Mouse (Mus musculus): ENCODE results near the gene Serping1. TPM values are rescaled to one million over a fixed set of nuclear protein-coding genes. Genes with fewer than 3 reads are reported as not detected.
"Not testable (repeated sequence)": the region's sequence is repeated elsewhere in the genome, so short reads cannot be mapped to it uniquely, and the experiment has no call there.

Serping1 gene
- 32.6 and 33.1 TPM in 2 replicates for polyA plus RNA-seq (2015; fragmentation: Nextera tagmentation; extraction: Ambion mirVana)

DNA sequence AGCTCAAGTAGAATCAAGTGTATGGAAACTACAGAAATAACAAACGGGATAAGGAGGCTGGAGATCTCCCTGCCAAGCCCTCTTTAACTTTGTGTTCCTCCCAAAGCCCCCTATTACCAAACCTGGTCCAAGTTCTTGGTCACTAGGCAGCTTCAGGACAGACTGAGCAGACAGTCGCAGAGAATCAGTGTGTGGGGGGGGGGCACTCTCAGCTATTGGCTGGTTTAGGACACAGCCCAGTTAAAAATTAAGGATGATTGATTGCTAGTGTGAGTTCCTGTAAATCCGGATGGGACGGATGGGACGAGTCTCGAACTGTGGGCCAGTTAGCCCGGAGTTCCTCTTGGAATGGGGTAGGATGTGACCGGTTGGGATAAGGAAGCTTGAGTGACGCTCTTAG lies at the start of gene Serping1:
TSS of gene Serping1 (minus strand) at position 204 of the 400 bp plus-strand sequence.
- peak; percentile 51 for ATAC-seq
- WGBS = 67% methylated on average over 9 of the region's 9 CpGs
- peak within 1 kb of the TSS; percentile 70 for H3K27ac ChIP-seq

DNA sequence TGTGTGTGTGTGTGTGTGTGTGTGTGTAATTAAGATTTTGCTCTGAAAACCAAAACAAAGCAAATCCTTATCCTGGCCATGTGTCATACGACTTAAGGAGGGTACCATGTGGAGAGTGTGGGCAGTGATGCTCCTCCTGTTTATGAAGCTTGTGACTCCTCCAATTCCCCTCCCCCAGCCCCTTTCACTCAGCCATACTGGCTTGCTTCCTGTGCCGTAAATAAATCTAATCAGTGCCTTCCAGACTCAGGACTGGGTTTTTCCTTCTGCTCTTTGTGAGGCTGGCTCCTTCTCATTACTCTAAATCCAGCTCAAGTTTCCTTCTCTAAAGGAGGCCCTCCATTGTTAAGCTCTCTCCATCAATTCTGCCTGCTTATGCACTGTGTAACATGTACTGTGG lies 48.0 kb upstream of the Serping1 start:
- no peaks in the 10 kb centered on the region for H3K9me3 ChIP-seq
- H3K4me2 ChIP-seq (replicated peaks) = no peak overlapping the region
- H3K36me3 ChIP-seq = no peaks in the 10 kb centered on the region
- H3K27ac ChIP-seq = no peak overlapping the region
- peaks cover 13% of the 10 kb centered on the region for H3K4me1 ChIP-seq (replicated peaks)
- ATAC-seq = no peak
- WGBS = 55% methylated on average over 2 of the region's 2 CpGs
- H3K9ac ChIP-seq (replicated peaks) = no peak overlapping the region
- H3K27me3 ChIP-seq = peaks cover 21% of the 10 kb centered on the region
- no peak overlapping the region for H3K4me3 ChIP-seq (replicated peaks)

More for the DNA sequence above, at the start of gene Serping1:
- Histone ChIP-seq H3K4me3 (replicated peaks) (peak within 1 kb of the TSS; percentile 33), H3K36me3 (no peaks in the 10 kb centered on the region), H3K9me3 (no peaks in the 10 kb centered on the region), H3K9ac (replicated peaks) (peak within 1 kb of the TSS; percentile 48), H3K27me3 (no peaks in the 10 kb centered on the region), H3K4me1 (replicated peaks) (peaks cover 20% of the 10 kb centered on the region), H3K4me2 (replicated peaks) (peak within 1 kb of the TSS; percentile 53)

DNA sequence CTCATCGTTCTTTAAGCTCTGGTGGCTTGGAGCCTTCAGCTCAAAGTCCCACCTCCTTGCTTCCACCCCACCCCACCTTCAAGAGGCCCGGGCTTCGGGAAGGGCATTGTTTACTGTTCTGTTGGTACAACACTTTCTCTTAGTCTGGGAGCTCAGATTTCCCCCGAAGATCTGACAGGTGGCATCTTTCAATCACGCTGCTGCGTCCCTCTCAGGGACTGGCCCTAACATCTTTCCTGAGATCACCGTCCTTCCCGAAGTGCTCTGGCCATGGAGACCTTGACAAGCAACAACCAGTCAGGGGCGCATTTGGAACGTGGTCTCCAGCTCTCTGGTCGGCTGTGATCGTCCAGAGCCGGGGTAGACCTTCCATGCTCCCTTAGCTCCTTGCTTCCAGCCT lies 47.3 kb upstream of the Serping1 start, which contains the start of gene Smtnl1:
TSS of gene Smtnl1 (minus strand) at position 101 of the 400 bp plus-strand sequence.
- Histone ChIP-seq H3K4me2 (replicated peaks) (no peak within 1 kb of the TSS), H3K27me3 (peaks cover 21% of the 10 kb centered on the region), H3K9me3 (no peaks in the 10 kb centered on the region), H3K9ac (replicated peaks) (no peak within 1 kb of the TSS), H3K4me1 (replicated peaks) (peaks cover 6% of the 10 kb centered on the region), H3K27ac (no peak within 1 kb of the TSS), H3K4me3 (replicated peaks) (no peak within 1 kb of the TSS), H3K36me3 (no peaks in the 10 kb centered on the region)
- WGBS = 68% methylated on average over 13 of the region's 13 CpGs
- ATAC-seq = no peak

DNA sequence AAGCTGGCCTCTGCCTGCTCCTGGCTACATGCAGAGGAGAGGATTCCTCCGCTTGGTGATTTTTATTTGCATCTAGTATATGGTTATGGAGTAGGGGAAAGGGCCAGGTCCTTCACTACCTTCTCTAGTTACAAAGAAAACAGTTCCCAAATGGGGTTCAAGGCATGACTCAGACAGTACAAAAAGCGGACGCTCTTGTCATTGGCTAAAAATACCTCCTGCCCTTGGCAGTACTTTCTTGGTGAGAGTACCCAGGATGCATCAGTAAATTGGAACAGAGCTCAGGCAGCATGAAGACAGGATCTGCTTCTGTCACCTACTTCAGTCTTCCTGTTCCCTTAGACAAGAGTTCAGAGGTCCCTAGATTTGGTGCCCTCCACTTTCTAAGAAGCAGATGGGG lies 44.6 kb upstream of the Serping1 start:
- no peaks in the 10 kb centered on the region for H3K9me3 ChIP-seq
- H3K9ac ChIP-seq (replicated peaks) = no peak overlapping the region
- ATAC-seq = no peak
- H3K4me1 ChIP-seq (replicated peaks) = no peaks in the 10 kb centered on the region
- H3K27me3 ChIP-seq = peaks cover 17% of the 10 kb centered on the region
- H3K4me2 ChIP-seq (replicated peaks) = no peak overlapping the region
- H3K27ac ChIP-seq = no peak overlapping the region
- H3K36me3 ChIP-seq = no peaks in the 10 kb centered on the region
- 76% methylated on average over 3 of the region's 3 CpGs for WGBS
- H3K4me3 ChIP-seq (replicated peaks) = no peak overlapping the region

DNA sequence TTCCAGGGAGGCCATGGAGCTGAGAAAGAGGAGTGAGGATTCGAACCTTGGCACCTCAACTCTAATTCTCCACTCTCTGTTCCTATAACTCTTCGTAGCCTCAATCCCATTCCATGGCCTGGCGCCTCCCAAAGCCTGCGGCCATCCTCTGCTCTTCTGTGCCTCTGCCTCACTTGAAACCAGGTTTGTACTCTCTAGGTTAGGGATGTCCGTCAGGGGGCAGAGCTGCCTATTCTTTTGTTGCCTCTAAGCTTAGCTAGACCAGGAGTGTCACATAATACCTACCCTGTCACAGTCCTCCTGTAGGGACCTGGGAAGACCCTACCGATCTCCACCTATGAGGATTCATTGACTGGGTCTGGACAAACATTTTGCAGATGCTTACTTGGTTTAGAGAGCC lies 37.4 kb upstream of the Serping1 start:
- no peak for ATAC-seq
- 76% methylated on average over 6 of the region's 6 CpGs for WGBS
- H3K27me3 ChIP-seq = no peaks in the 10 kb centered on the region
- H3K4me2 ChIP-seq (replicated peaks) = no peak overlapping the region
- H3K4me1 ChIP-seq (replicated peaks) = 0 out of 2 replicates have a peak, but pooled peaks cover 4% of the 10 kb centered on the region
- no peak overlapping the region for H3K9ac ChIP-seq (replicated peaks)
- H3K27ac ChIP-seq = no peak overlapping the region
- no peaks in the 10 kb centered on the region for H3K9me3 ChIP-seq
- H3K36me3 ChIP-seq = no peaks in the 10 kb centered on the region
- H3K4me3 ChIP-seq (replicated peaks) = no peak overlapping the region

DNA sequence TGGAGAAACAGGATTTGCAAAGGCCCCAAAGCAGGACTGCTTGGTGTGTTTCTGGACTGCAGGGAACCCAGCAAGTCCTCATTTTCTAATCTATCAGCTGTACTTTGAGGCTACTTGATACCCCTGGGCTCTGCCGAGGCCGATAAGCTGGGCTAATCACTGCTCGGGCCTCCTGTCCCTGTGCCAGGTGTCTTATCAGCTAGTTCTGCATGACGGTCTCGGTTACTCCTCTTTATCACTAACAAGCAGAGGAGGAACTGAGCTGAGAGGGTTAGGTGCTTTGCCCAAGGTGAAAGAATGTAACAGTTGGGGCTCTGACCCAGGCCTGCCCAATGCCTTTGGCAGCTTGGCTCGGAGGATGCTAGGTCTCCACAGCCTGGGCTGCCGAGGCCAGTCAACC lies 36.6 kb upstream of the Serping1 start:
- Histone ChIP-seq H3K4me1 (replicated peaks) (0 out of 2 replicates have a peak, but pooled peaks cover 4% of the 10 kb centered on the region), H3K27me3 (no peaks in the 10 kb centered on the region), H3K9me3 (no peaks in the 10 kb centered on the region), H3K4me2 (replicated peaks) (no peak overlapping the region), H3K27ac (no peak overlapping the region), H3K4me3 (replicated peaks) (no peak overlapping the region), H3K9ac (replicated peaks) (no peak overlapping the region), H3K36me3 (no peaks in the 10 kb centered on the region)
- ATAC-seq = no peak
- 92% methylated on average over 7 of the region's 7 CpGs for whole genome bisulfite sequencing

DNA sequence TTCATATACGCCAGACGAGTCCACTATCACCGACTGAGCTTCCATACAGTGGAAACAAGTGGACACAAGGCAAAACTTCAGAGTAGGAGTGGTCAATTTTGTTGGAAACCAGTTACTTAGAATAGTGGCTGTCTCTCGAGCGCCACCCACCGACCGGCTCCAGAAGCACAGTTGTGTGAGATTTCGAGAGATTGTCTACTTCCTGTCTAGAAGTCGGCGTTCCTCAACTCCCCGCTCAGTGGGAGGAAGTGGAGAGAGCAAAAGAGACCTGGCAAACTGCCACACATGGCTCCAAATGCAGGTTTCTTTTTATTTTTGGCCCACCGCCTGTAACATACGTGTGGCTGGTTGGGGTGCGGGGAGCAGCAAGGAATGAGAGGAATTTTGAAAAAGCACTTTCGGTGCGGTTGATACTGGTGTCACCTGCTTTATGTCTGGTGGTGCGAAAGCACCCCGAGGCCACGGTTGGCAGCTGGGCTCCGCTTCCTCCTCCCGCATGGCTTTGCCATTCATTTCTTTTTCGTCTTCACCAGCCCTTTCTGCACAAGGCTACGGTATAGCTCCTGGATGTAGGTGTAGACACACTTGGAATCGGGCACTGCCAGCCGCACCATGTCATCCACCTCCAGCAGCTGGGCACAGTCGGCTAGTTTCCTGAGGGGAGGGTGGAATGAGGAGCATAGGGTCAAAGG lies 35.8 kb upstream of the Serping1 start:
- H3K9me3 ChIP-seq = no peaks in the 10 kb centered on the region
- peak overlapping the region; percentile 43 for H3K4me2 ChIP-seq (replicated peaks)
- H3K4me3 ChIP-seq (replicated peaks) = peak overlapping the region; percentile 2; the same call in 1 of the 2 replicates
- peak; percentile 61 for ATAC-seq
- H3K36me3 ChIP-seq = no peaks in the 10 kb centered on the region
- WGBS = 44% methylated on average over 26 of the region's 26 CpGs
- H3K27ac ChIP-seq = no peak overlapping the region
- H3K9ac ChIP-seq (replicated peaks) = no peak overlapping the region; the same call in 1 of the 2 replicates
- H3K27me3 ChIP-seq = no peaks in the 10 kb centered on the region
- 0 out of 2 replicates have a peak, but pooled peaks cover 4% of the 10 kb centered on the region for H3K4me1 ChIP-seq (replicated peaks)

DNA sequence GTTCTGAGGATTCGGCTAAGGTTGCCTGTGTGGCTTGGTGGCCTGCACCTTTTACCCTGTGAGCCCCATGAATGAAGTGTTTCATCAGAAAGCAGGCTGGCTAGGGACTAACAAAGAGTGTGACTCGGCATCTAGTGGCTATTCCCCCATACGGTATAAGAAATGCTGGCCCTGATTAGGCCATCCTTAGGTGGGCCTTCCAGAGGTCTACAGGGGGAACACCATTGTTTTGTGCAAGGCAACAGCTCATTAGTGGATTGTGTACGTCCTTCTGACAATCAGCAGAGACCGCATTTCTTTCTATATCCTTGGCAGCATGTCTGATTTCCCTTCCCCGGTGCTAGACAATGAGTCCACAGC lies 35.3 kb upstream of the Serping1 start:
- H3K27me3 ChIP-seq = no peaks in the 10 kb centered on the region
- no peak overlapping the region for H3K9ac ChIP-seq (replicated peaks)
- no peak overlapping the region for H3K4me3 ChIP-seq (replicated peaks)
- no peaks in the 10 kb centered on the region for H3K9me3 ChIP-seq
- H3K4me1 ChIP-seq (replicated peaks) = 0 out of 2 replicates have a peak, but pooled peaks cover 4% of the 10 kb centered on the region
- H3K27ac ChIP-seq = no peak overlapping the region
- ATAC-seq = peak; percentile 21; the same call in 1 of the 2 replicates
- no peaks in the 10 kb centered on the region for H3K36me3 ChIP-seq
- 0 out of 2 replicates have a peak overlapping the region, but pooled peaks have one; percentile 43 for H3K4me2 ChIP-seq (replicated peaks)
- 77% methylated on average over 6 of the region's 6 CpGs for WGBS

DNA sequence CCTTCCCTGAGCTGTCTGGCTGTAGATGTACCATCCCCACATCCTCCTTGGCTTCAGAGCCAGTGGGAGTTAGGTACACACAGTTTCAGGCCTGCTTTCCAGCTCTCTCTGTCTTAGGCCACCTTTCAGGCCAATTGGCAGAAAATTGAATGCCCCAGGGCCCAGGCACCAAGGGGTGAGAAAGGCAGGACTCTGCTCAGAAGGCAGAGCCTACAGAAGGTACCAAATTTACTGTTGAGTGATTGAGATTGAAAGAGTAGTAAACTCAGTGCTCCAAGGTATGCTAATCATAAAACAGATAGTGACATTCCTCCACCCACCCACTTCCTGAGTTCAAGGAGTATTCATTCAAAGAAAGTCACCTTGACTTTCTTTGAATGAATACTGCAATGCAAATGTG lies 34.1 kb upstream of the Serping1 start:
- no peaks in the 10 kb centered on the region for H3K36me3 ChIP-seq
- no peak overlapping the region for H3K4me2 ChIP-seq (replicated peaks)
- no peak overlapping the region for H3K4me3 ChIP-seq (replicated peaks)
- no peaks in the 10 kb centered on the region for H3K27me3 ChIP-seq
- H3K9ac ChIP-seq (replicated peaks) = no peak overlapping the region
- H3K9me3 ChIP-seq = no peaks in the 10 kb centered on the region
- 0 out of 2 replicates have a peak, but pooled peaks cover 4% of the 10 kb centered on the region for H3K4me1 ChIP-seq (replicated peaks)
- no peak for ATAC-seq
- no peak overlapping the region for H3K27ac ChIP-seq

DNA sequence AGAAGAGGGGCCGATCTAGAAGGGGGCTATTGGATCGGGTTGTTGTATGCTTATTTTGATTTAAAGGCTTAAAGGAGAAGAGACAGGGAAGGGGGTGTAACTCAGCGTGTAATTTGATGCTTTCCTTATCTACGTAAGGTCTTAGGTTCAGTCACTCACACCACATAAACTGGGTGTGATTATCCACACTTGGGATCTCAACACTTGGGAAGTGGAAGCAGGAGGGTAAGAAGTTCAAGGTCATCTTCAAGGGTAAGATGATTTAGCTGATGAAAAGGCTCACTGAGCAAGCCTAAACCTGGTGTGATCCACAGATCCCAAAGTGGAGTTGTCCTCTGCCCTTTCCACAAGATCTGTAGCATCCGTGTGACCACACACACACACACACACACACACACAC lies 31.3 kb upstream of the Serping1 start:
- no peaks in the 10 kb centered on the region for H3K9me3 ChIP-seq
- H3K4me1 ChIP-seq (replicated peaks) = 0 out of 2 replicates have a peak, but pooled peaks cover 4% of the 10 kb centered on the region
- H3K9ac ChIP-seq (replicated peaks) = no peak overlapping the region
- no peaks in the 10 kb centered on the region for H3K36me3 ChIP-seq
- 79% methylated on average over 5 of the region's 5 CpGs for WGBS
- no peak for ATAC-seq
- no peak overlapping the region for H3K4me2 ChIP-seq (replicated peaks)
- H3K4me3 ChIP-seq (replicated peaks) = no peak overlapping the region
- H3K27me3 ChIP-seq = no peaks in the 10 kb centered on the region
- H3K27ac ChIP-seq = no peak overlapping the region

DNA sequence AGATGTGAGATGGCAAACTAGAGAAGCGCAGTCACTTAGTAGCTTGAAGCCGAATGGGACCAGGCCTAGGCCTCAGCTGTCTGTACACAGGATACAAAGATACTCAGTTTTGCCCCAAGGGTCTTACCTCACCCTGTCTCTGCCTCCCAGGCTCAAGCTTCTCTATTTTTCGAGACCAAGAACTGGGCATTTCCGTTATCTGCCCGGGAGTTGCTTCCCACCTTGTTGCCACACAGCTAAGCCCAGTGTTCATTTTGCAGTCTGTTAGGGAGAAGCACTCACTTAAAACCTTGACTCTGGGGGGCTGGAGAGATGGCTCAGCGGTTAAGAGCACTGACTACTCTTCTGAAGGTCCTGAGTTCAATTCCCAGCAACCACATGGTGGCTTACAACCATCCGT lies 28.7 kb upstream of the Serping1 start:
- 90% methylated on average over 7 of the region's 7 CpGs for WGBS
- no peak overlapping the region for H3K27ac ChIP-seq
- H3K36me3 ChIP-seq = no peaks in the 10 kb centered on the region
- no peak overlapping the region for H3K4me2 ChIP-seq (replicated peaks)
- no peak overlapping the region for H3K9ac ChIP-seq (replicated peaks)
- no peaks in the 10 kb centered on the region for H3K27me3 ChIP-seq
- ATAC-seq = no peak
- no peak overlapping the region for H3K4me3 ChIP-seq (replicated peaks)
- no peaks in the 10 kb centered on the region for H3K9me3 ChIP-seq
- peaks cover 4% of the 10 kb centered on the region for H3K4me1 ChIP-seq (replicated peaks)

DNA sequence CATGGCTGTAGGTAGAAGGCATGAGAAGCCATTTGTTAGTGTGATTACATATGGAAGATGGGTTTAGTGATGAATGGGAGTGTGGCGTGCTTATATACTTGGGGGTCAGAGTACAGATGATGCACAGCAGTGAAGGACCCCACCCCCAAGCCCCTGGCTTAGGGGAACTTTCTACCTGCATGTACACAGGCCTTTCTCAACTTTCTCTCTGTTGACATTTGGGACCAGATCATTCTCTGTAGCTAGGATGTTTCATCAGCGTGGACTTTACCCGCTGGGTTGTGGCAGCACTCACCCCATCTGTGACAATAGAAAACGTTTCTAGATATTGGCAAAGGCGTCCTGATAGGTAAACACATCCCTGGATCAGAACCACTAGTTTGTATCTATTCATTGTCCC lies 26.0 kb upstream of the Serping1 start:
- ATAC-seq; H3K9ac ChIP-seq (replicated peaks); H3K4me2 ChIP-seq (replicated peaks); H3K27me3 ChIP-seq; H3K4me1 ChIP-seq (replicated peaks); H3K27ac ChIP-seq; H3K4me3 ChIP-seq (replicated peaks); H3K9me3 ChIP-seq; H3K36me3 ChIP-seq: not testable (repeated sequence)
- WGBS = 82% methylated on average over 5 of the region's 5 CpGs

DNA sequence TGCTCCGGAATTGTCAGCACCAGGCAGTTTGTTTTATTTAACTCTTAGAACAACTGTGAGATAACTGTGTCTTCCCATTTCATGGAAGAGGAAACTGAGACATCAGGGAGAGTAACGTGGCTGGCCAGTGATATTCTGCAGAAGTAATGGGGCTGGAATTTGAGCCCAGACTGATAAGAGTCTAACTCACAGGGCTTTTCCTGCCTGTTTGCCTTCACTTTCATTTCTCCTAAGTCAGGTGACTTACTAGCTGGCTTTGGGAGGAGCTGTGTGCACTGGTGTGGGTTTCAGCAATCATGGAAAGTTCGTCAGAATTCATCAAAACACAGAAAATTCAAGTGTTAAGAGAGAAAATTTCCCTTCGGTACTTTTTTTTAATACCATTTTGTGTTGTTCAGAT lies 25.1 kb upstream of the Serping1 start:
- Histone ChIP-seq H3K4me3 (replicated peaks) (no peak overlapping the region), H3K9me3 (no peaks in the 10 kb centered on the region), H3K4me1 (replicated peaks) (peaks cover 4% of the 10 kb centered on the region), H3K4me2 (replicated peaks) (no peak overlapping the region), H3K9ac (replicated peaks) (no peak overlapping the region), H3K27ac (no peak overlapping the region), H3K27me3 (no peaks in the 10 kb centered on the region), H3K36me3 (no peaks in the 10 kb centered on the region)
- no peak for ATAC-seq
- 84% methylated on average over 4 of the region's 4 CpGs for WGBS
